Mouse (Mus musculus) liver, postnatal 0 days (tissue): ENCODE measurements around the gene B830017H08Rik. TPM values are rescaled to one million over a fixed set of nuclear protein-coding genes. Genes with fewer than 3 reads are reported as not detected.

Experiments used
- ATAC-seq: fragments of 200-750 bp; cut with Nextera tagmentation; 2 replicates; pipeline ENCODE4 v1.8.0; 2017; ENCODE audit warnings: mild to moderate bottlenecking, moderate library complexity
- DNase-seq: peaks from one replicate; pipeline ENCODE4 v3.0.0-alpha.2; 2016
- H3K27ac ChIP-seq: fragments of 300-500 bp; sonication (generic); 2 replicates; pipeline ENCODE4 v1.5.1; 2014; ENCODE audit warnings: antibody characterized with exemption, moderate library complexity, mild to moderate bottlenecking, low read depth
- H3K27me3 ChIP-seq: fragments of 300-500 bp; sonication (generic); 2 replicates; pipeline ENCODE4 v1.6.1; 2014; ENCODE audit warnings: low read length, control low read depth, mixed read lengths; ENCODE audit not compliant: insufficient read depth
- H3K36me3 ChIP-seq: fragments of 300-500 bp; sonication (generic); replicated peaks from 2 replicates; pipeline ENCODE4 v1.6.1; 2014; ENCODE audit warnings: mild to moderate bottlenecking, control low read depth, low read length, moderate library complexity, mixed read lengths; ENCODE audit not compliant: insufficient read depth
- H3K4me1 ChIP-seq: fragments of 300-500 bp; sonication (generic); 2 replicates; pipeline ENCODE4 v1.6.1; 2014; ENCODE audit warnings: antibody characterized with exemption, mild to moderate bottlenecking, control low read depth; ENCODE audit not compliant: insufficient read depth
- H3K4me2 ChIP-seq: fragments of 300-500 bp; sonication (generic); 2 replicates; pipeline ENCODE4 v1.6.1; 2014; ENCODE audit warnings: low read depth, mild to moderate bottlenecking, low read length, moderate library complexity, mixed read lengths
- H3K4me3 ChIP-seq: fragments of 300-500 bp; sonication (generic); 2 replicates; pipeline ENCODE4 v1.5.1; 2014; ENCODE audit warnings: low read depth, low read length
- H3K9ac ChIP-seq: fragments of 300-500 bp; sonication (generic); replicated peaks from 2 replicates; pipeline ENCODE4 v1.6.1; 2014; ENCODE audit warnings: mild to moderate bottlenecking, moderate library complexity
- H3K9me3 ChIP-seq: fragments of 300-500 bp; sonication (generic); 2 replicates; pipeline ENCODE4 v1.6.1; 2016; ENCODE audit warnings: mild to moderate bottlenecking, control low read depth, low read length, mixed read lengths
- CTCF ChIP-seq: sonication (generic); IDR thresholded peaks from 2 replicates; pipeline ENCODE4 v1.5.1; 2016; ENCODE audit warnings: antibody characterized with exemption, low read depth
- EP300 ChIP-seq: IDR thresholded peaks from 2 replicates; pipeline ENCODE4 v1.6.1; 2016; ENCODE audit warnings: antibody characterized with exemption, low read depth, mild to moderate bottlenecking
- WGBS: fragments of 180-500 bp; shearing (Covaris S2); extraction: QIAGEN DNeasy Blood & Tissue Kit; methylation state at CpG from one replicate; pipeline ENCODE4 v1.1.7; 2014; ENCODE audit not compliant: insufficient replicate concordance; 5-methylcytosine and 5-hydroxymethylcytosine counted together
- polyA plus RNA-seq: library from polyadenylated mRNA; unstranded; fragments of >200 nt; fragmentation: Nextera tagmentation; extraction: Ambion mirVana; gene quantifications from 2 replicates; pipeline ENCODE4 v1.2.1, GENCODE M21; 2015

The B830017H08Rik gene
- polyA plus RNA-seq, 1 experiment from 2014 or later, result not detected

- peaks cover 71% of the 10 kb centered on the region for H3K27me3 ChIP-seq
- H3K36me3 ChIP-seq, result no peaks in the 10 kb centered on the region
- TF ChIP-seq EP300 (no peak), CTCF (no peak)
- H3K9me3 ChIP-seq, result no peaks in the 10 kb centered on the region
- H3K9ac ChIP-seq, result peak overlapping the region; percentile 55
- peaks cover 32% of the 10 kb centered on the region for H3K4me1 ChIP-seq
- H3K27ac ChIP-seq, result no peak overlapping the region
- DNase-seq (peak; percentile 83), ATAC-seq (peak; percentile 81)
- WGBS, result 4% methylated on average over 68 of the region's 73 CpGs
- peak overlapping the region; percentile 89 for H3K4me2 ChIP-seq
- peak overlapping the region; percentile 46 for H3K4me3 ChIP-seq
Observed at GRCm38 (mm10) chr16:17807192-17808009, 25.5 kb upstream of the B830017H08Rik start.

GRCm38 (mm10) chr16:17809125-17809524 is 23.8 kb upstream of the B830017H08Rik start:
- Histone ChIP-seq H3K9me3 (no peaks in the 10 kb centered on the region), H3K27me3 (peaks cover 64% of the 10 kb centered on the region), H3K36me3 (no peaks in the 10 kb centered on the region), H3K4me3 (no peak overlapping the region), H3K9ac (no peak overlapping the region), H3K27ac (no peak overlapping the region), H3K4me1 (peaks cover 18% of the 10 kb centered on the region), H3K4me2 (no peak overlapping the region)
- no peak for DNase-seq
- 67% methylated on average over 4 of the region's 4 CpGs for WGBS
- TF ChIP-seq EP300 (no peak), CTCF (no peak)
- ATAC-seq, result no peak

- Histone ChIP-seq H3K4me2 (no peak overlapping the region), H3K4me3 (no peak overlapping the region), H3K9me3 (no peaks in the 10 kb centered on the region), H3K9ac (no peak overlapping the region), H3K4me1 (peaks cover 12% of the 10 kb centered on the region), H3K27me3 (peaks cover 61% of the 10 kb centered on the region), H3K27ac (no peak overlapping the region), H3K36me3 (no peaks in the 10 kb centered on the region)
- no peak for ATAC-seq
- WGBS, result 36% methylated on average over 7 of the region's 7 CpGs
- TF ChIP-seq EP300 (no peak), CTCF (no peak)
- no peak for DNase-seq
Observed at GRCm38 (mm10) chr16:17809711-17810110, 23.2 kb upstream of the B830017H08Rik start.

GRCm38 (mm10) chr16:17812120-17812519 is 20.8 kb upstream of the B830017H08Rik start:
- H3K4me1 ChIP-seq, result peaks cover 17% of the 10 kb centered on the region
- DNase-seq (no peak), ATAC-seq (no peak)
- H3K27ac ChIP-seq, result no peak overlapping the region
- no peak overlapping the region for H3K9ac ChIP-seq
- H3K4me3 ChIP-seq, result no peak overlapping the region
- no peak for TF ChIP-seq EP300
- TF ChIP-seq CTCF, result peak; percentile 83
- WGBS, result 9% methylated on average over 5 of the region's 5 CpGs
- no peaks in the 10 kb centered on the region for H3K36me3 ChIP-seq
- H3K4me2 ChIP-seq, result no peak overlapping the region
- H3K9me3 ChIP-seq, result no peaks in the 10 kb centered on the region
- peaks cover 53% of the 10 kb centered on the region for H3K27me3 ChIP-seq

GRCm38 (mm10) chr16:17813173-17813572 is 19.7 kb upstream of the B830017H08Rik start:
- Histone ChIP-seq H3K4me3 (no peak overlapping the region), H3K4me1 (peaks cover 10% of the 10 kb centered on the region), H3K36me3 (no peaks in the 10 kb centered on the region), H3K9ac (no peak overlapping the region), H3K27me3 (peaks cover 43% of the 10 kb centered on the region; the same call in 1 of the 2 replicates), H3K9me3 (no peaks in the 10 kb centered on the region), H3K27ac (no peak overlapping the region), H3K4me2 (no peak overlapping the region)
- ATAC-seq (no peak), DNase-seq (no peak)
- TF ChIP-seq CTCF, result no peak
- WGBS, result 51% methylated on average over 4 of the region's 4 CpGs

GRCm38 (mm10) chr16:17815411-17816402 is 17.2 kb upstream of the B830017H08Rik start:
- no peaks in the 10 kb centered on the region for H3K9me3 ChIP-seq
- WGBS, result 6% methylated on average over 56 of the region's 63 CpGs
- H3K27ac ChIP-seq, result no peak overlapping the region
- H3K4me1 ChIP-seq, result peaks cover 10% of the 10 kb centered on the region
- peak overlapping the region; percentile 65 for H3K4me2 ChIP-seq
- H3K27me3 ChIP-seq, result peaks cover 32% of the 10 kb centered on the region; the same call in 1 of the 2 replicates
- DNase-seq (peak; percentile 84), ATAC-seq (peak; percentile 84)
- TF ChIP-seq EP300 (no peak), CTCF (peak; percentile 94)
- no peak overlapping the region; the same call in 1 of the 2 replicates for H3K9ac ChIP-seq
- H3K4me3 ChIP-seq, result peak overlapping the region; percentile 27
- no peaks in the 10 kb centered on the region for H3K36me3 ChIP-seq
